Mouse (Mus musculus) left cerebral cortex, postnatal 36 days (tissue): Measurements from ENCODE around the gene Ccdc30. TPM values are rescaled to one million over a fixed set of nuclear protein-coding genes. Genes with fewer than 3 reads are reported as not detected.

Experiments
- DNase-seq, 2 experiments: peaks; one replicate each; pipeline ENCODE4 v3.0.0; 2021 to 2022; ENCODE audit warnings: low spot score in 2 of 2, mixed read lengths in 1 of 2
- intact Hi-C: fragments of 180-260 bp; cut with DNase I; formaldehyde crosslinking; loops from one replicate; pipeline ENCODE4 v1.15.1; 2025
- total RNA-seq, 2 experiments: library from RNA; stranded (reverse); gene quantifications; 2 replicates each; pipeline ENCODE4 v1.2.3; 2021

The Ccdc30 gene
- total RNA-seq, 2 experiments from 2014 or later, result 19.5 to 23.3 TPM

DNA sequence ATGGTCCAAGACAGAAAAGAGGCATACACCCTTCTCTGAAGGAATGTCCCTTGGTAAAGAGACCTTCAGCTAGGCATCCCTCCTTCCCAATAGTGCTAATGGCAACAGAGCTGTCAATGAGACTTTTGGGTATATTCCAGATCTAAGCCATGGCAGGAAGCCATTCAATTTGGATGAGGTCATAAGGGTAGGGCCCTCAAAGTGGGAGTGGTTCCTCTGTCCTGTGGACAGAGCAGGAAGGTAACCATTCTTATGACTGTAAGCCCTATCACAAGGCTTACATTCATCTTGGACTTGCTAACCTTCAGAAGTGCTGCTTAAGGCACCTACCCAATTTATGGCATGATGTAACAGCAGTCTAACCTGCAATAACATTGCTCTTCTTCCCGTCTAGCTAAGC lies 140.7 kb downstream of the Ccdc30 start:
- DNase-seq, result no peak
- intact Hi-C loops, result no loop called here

Other genes starting within 250 kb of the Ccdc30 start
- 1 to 10 TPM; 6.9 to 8.6 TPM for gene Zfp691, start 241.3 kb downstream of the Ccdc30 start, total RNA-seq
- gene Ermap, start 225.5 kb downstream of the Ccdc30 start, total RNA-seq, result under 1 TPM; 0.44 to 0.75 TPM
- 10 to 100 TPM; 18.5 to 20.5 TPM for gene Svbp, start 220.2 kb downstream of the Ccdc30 start, total RNA-seq
- gene Tmem269, start 197.3 kb downstream of the Ccdc30 start, total RNA-seq, result under 1 TPM; 0.57 to 0.91 TPM
- gene AU022252, start 182.8 kb downstream of the Ccdc30 start, total RNA-seq, result 10 to 100 TPM; 28.0 to 34.5 TPM
- gene P3h1, start 182.6 kb downstream of the Ccdc30 start, total RNA-seq, result 1 to 10 TPM; 4.9 to 7.7 TPM
- under 1 TPM; 0.27 to 0.32 TPM for gene Cldn19, start 160.1 kb downstream of the Ccdc30 start, total RNA-seq
- 100 to 1,000 TPM; 211 to 212 TPM for gene Ybx1, start 120.9 kb downstream of the Ccdc30 start, total RNA-seq
- gene Ppih, start 95.0 kb downstream of the Ccdc30 start, total RNA-seq, result 10 to 100 TPM; 15.2 to 16.2 TPM
- gene Ppcs, start 6.9 kb upstream of the Ccdc30 start, total RNA-seq, result 1 to 10 TPM; 4.7 to 7.2 TPM
- under 1 TPM in 1 of 2 experiments, not detected in 1; 0.88 TPM for gene Zmynd12, start 7.3 kb upstream of the Ccdc30 start, total RNA-seq
- gene Rimkla, start 77.1 kb upstream of the Ccdc30 start, total RNA-seq, result 1 to 10 TPM; 6.5 to 7.9 TPM
- gene Foxj3, start 121.5 kb upstream of the Ccdc30 start, total RNA-seq, result 10 to 100 TPM; 65.4 to 71.2 TPM
- gene Frg2f1, start 124.0 kb upstream of the Ccdc30 start, total RNA-seq, result 10 to 100 TPM; 21.7 to 26.1 TPM
- gene Guca2a, start 222.2 kb upstream of the Ccdc30 start, total RNA-seq, result not detected
- gene Guca2b, start 243.4 kb upstream of the Ccdc30 start, total RNA-seq, result not detected